Mouse (Mus musculus): ENCODE data around the gene Kcnq5. TPM values are rescaled to one million over a fixed set of nuclear protein-coding genes. Genes with fewer than 3 reads are reported as not detected.

The Kcnq5 gene
- polyA plus RNA-seq, 1 experiment from 2014 or later, result 0.95 TPM

DNA sequence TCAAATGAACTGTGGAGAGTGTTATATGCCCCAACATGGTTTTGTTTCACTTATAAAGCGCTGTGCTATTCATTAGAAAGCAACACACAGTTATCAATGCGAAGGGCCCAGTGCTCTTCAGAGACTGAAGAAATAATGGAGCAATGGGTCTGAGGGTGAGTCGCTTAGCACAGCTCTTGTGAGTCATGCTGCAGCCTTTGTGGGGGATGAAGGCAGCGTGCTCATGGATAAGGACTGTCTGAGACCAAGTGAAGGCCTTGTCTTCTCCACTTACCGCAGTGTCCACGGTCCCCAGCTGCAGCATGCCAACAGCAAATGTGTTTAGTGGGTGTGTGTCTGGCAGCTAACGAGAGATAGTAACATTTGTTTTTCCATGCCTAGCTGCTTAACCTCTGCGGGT is 503.2 kb downstream of the Kcnq5 start:
- WGBS, result 85% methylated on average over 8 of the region's 8 CpGs
- no peak for ATAC-seq (ENCODE audit: low FRiP score, low TSS enrichment)
- H3K9ac ChIP-seq (replicated peaks; ENCODE audit: low read length), result no peak overlapping the region
- no peak overlapping the region for H3K4me3 ChIP-seq (ENCODE audit: low read length)
- H3K9me3 ChIP-seq (ENCODE audit: low read length), result no peaks in the 10 kb centered on the region
- H3K4me2 ChIP-seq (replicated peaks; ENCODE audit: low read depth, low read length), result no peak overlapping the region
- no peaks in the 10 kb centered on the region for H3K36me3 ChIP-seq (ENCODE audit: insufficient read depth, low read length)
- H3K4me1 ChIP-seq (ENCODE audit: insufficient read depth, low read length), result 0 out of 2 replicates have a peak, but pooled peaks cover 3% of the 10 kb centered on the region
- no peak overlapping the region for H3K27ac ChIP-seq (ENCODE audit: low read length)
- no peaks in the 10 kb centered on the region for H3K27me3 ChIP-seq (ENCODE audit: insufficient read depth, low read length)

DNA sequence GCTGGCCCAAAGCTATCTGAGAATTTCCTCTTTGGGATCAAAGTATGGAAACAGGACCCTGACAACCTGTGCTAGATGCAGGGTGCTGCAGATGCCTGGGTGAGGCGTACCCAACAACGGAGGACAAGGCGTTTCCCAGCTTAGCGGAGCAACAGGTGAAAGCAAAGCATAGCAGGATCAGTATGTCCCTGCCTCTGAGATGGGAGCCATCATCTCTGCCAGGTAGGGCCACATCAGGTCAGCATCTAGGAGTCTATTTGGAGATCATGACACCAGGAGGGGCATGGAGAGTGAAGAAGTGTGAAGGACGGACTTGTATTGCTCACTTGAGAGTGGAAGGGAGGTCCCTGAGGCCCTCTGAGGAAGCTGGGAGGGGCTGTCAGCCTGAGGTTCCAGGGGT is 505.8 kb downstream of the Kcnq5 start:
- Histone ChIP-seq H3K36me3 (ENCODE audit: insufficient read depth, low read length) (no peaks in the 10 kb centered on the region), H3K9me3 (ENCODE audit: low read length) (no peaks in the 10 kb centered on the region), H3K4me3 (ENCODE audit: low read length) (no peak overlapping the region), H3K27me3 (ENCODE audit: insufficient read depth, low read length) (no peaks in the 10 kb centered on the region), H3K9ac (replicated peaks; ENCODE audit: low read length) (no peak overlapping the region), H3K4me2 (replicated peaks; ENCODE audit: low read depth, low read length) (no peak overlapping the region), H3K4me1 (ENCODE audit: insufficient read depth, low read length) (0 out of 2 replicates have a peak, but pooled peaks cover 3% of the 10 kb centered on the region), H3K27ac (ENCODE audit: low read length) (no peak overlapping the region)
- 84% methylated on average over 5 of the region's 5 CpGs for WGBS
- no peak for ATAC-seq (ENCODE audit: low FRiP score, low TSS enrichment)

GRCm38 (mm10) chr1:21448227-21448626 is 513.5 kb downstream of the Kcnq5 start:
- H3K27ac ChIP-seq (ENCODE audit: low read length), result no peak overlapping the region
- no peaks in the 10 kb centered on the region for H3K36me3 ChIP-seq (ENCODE audit: insufficient read depth, low read length)
- H3K27me3 ChIP-seq (ENCODE audit: insufficient read depth, low read length), result no peaks in the 10 kb centered on the region
- no peaks in the 10 kb centered on the region for H3K9me3 ChIP-seq (ENCODE audit: low read length)
- H3K4me3 ChIP-seq (ENCODE audit: low read length), result no peak overlapping the region
- 58% methylated on average over 2 of the region's 2 CpGs for WGBS
- no peak overlapping the region for H3K4me2 ChIP-seq (replicated peaks; ENCODE audit: low read depth, low read length)
- H3K4me1 ChIP-seq (ENCODE audit: insufficient read depth, low read length), result no peaks in the 10 kb centered on the region
- H3K9ac ChIP-seq (replicated peaks; ENCODE audit: low read length), result no peak overlapping the region
- no peak for ATAC-seq (ENCODE audit: low FRiP score, low TSS enrichment)

DNA sequence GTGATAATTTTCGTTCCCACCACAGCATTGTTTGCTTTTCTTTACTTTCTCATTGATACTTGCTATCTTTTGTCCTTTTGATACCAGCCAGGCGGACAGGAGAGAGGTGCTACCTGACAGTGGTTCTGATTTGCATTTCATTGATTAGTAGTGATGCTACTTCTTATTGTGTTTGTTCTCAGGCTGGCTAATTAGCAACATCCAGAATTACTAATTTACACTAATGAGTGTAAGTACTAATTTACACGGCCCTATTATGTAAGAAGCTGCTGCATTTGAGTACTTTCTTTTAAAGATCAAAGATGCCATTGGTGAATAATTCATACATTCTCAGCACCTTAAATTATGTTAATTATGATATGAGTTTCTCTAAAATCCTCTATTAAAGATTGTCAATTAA is 525.0 kb downstream of the Kcnq5 start:
- Histone ChIP-seq H3K36me3 (ENCODE audit: insufficient read depth, low read length) (no peaks in the 10 kb centered on the region), H3K27ac (ENCODE audit: low read length) (no peak overlapping the region), H3K9ac (replicated peaks; ENCODE audit: low read length) (no peak overlapping the region), H3K4me1 (ENCODE audit: insufficient read depth, low read length) (no peaks in the 10 kb centered on the region), H3K27me3 (ENCODE audit: insufficient read depth, low read length) (no peaks in the 10 kb centered on the region), H3K4me2 (replicated peaks; ENCODE audit: low read depth, low read length) (no peak overlapping the region), H3K4me3 (ENCODE audit: low read length) (no peak overlapping the region), H3K9me3 (ENCODE audit: low read length) (no peaks in the 10 kb centered on the region)
- no peak for ATAC-seq (ENCODE audit: low FRiP score, low TSS enrichment)
- 80% methylated on average over 3 of the region's 3 CpGs for WGBS

DNA sequence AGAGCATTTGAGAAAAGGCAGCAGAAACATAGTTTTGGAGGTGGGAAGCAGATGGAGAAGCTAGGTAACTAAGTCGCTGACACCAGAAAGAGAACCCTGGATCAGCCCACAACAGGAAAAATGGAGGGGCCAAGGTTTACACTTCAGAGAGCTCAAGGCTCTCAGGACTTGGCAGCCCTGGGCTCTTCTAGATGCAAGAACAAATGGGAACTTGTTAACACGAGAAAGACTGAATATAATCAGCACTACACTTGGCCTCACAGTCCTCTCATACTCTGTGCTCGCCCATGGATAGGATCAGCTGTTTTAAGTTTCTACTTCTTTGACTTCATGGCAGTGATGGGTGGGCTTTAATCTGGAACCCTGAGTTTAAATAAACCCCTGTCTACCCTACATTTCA is 526.9 kb downstream of the Kcnq5 start:
- Histone ChIP-seq H3K9me3 (ENCODE audit: low read length) (no peaks in the 10 kb centered on the region), H3K4me2 (replicated peaks; ENCODE audit: low read depth, low read length) (no peak overlapping the region), H3K4me3 (ENCODE audit: low read length) (no peak overlapping the region), H3K27ac (ENCODE audit: low read length) (no peak overlapping the region), H3K4me1 (ENCODE audit: insufficient read depth, low read length) (no peaks in the 10 kb centered on the region), H3K36me3 (ENCODE audit: insufficient read depth, low read length) (no peaks in the 10 kb centered on the region), H3K27me3 (ENCODE audit: insufficient read depth, low read length) (no peaks in the 10 kb centered on the region), H3K9ac (replicated peaks; ENCODE audit: low read length) (no peak overlapping the region)
- WGBS, result 64% methylated on average over 3 of the region's 3 CpGs
- ATAC-seq (ENCODE audit: low FRiP score, low TSS enrichment), result no peak

DNA sequence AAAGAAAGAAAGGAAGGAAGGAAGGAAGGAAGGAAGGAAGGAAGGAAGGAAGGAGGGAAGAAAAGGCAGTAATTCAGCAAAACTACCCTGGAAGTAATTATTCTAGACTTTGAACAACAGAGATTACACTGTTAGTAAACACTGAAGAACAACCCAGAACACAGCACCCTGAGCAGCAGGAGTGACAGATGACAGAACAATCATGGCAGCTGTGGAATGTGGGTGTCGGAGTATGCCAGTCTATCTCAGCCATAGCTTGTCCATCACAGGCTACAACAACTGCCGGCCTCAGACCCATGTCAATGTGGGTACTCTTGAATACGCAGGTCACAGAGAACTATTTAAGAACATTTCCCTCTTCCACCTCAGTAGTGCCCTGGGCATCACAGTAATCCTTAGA is 530.1 kb downstream of the Kcnq5 start:
- Histone ChIP-seq H3K4me1 (ENCODE audit: insufficient read depth, low read length) (no peaks in the 10 kb centered on the region), H3K27ac (ENCODE audit: low read length) (no peak overlapping the region), H3K27me3 (ENCODE audit: insufficient read depth, low read length) (no peaks in the 10 kb centered on the region), H3K9me3 (ENCODE audit: low read length) (no peaks in the 10 kb centered on the region), H3K4me3 (ENCODE audit: low read length) (no peak overlapping the region), H3K36me3 (ENCODE audit: insufficient read depth, low read length) (no peaks in the 10 kb centered on the region), H3K4me2 (replicated peaks; ENCODE audit: low read depth, low read length) (no peak overlapping the region), H3K9ac (replicated peaks; ENCODE audit: low read length) (no peak overlapping the region)
- WGBS, result 90% methylated on average over 3 of the region's 3 CpGs
- ATAC-seq (ENCODE audit: low FRiP score, low TSS enrichment), result no peak

GRCm38 (mm10) chr1:21428079-21428478 is 533.7 kb downstream of the Kcnq5 start:
- H3K4me1 ChIP-seq (ENCODE audit: insufficient read depth, low read length), result no peaks in the 10 kb centered on the region
- H3K36me3 ChIP-seq (ENCODE audit: insufficient read depth, low read length), result no peaks in the 10 kb centered on the region
- H3K9me3 ChIP-seq (ENCODE audit: low read length), result no peaks in the 10 kb centered on the region
- H3K27me3 ChIP-seq (ENCODE audit: insufficient read depth, low read length), result no peaks in the 10 kb centered on the region
- no peak overlapping the region for H3K27ac ChIP-seq (ENCODE audit: low read length)
- ATAC-seq (ENCODE audit: low FRiP score, low TSS enrichment), result no peak
- no peak overlapping the region for H3K4me2 ChIP-seq (replicated peaks; ENCODE audit: low read depth, low read length)
- H3K4me3 ChIP-seq (ENCODE audit: low read length), result no peak overlapping the region
- H3K9ac ChIP-seq (replicated peaks; ENCODE audit: low read length), result no peak overlapping the region
- 76% methylated on average over 4 of the region's 4 CpGs for WGBS

- WGBS, result 84% methylated on average over 2 of the region's 2 CpGs
- Histone ChIP-seq H3K4me2 (replicated peaks; ENCODE audit: low read depth, low read length) (no peak overlapping the region), H3K4me1 (ENCODE audit: insufficient read depth, low read length) (no peaks in the 10 kb centered on the region), H3K9ac (replicated peaks; ENCODE audit: low read length) (no peak overlapping the region), H3K4me3 (ENCODE audit: low read length) (no peak overlapping the region), H3K9me3 (ENCODE audit: low read length) (no peaks in the 10 kb centered on the region), H3K36me3 (ENCODE audit: insufficient read depth, low read length) (no peaks in the 10 kb centered on the region), H3K27me3 (ENCODE audit: insufficient read depth, low read length) (no peaks in the 10 kb centered on the region), H3K27ac (ENCODE audit: low read length) (no peak overlapping the region)
- ATAC-seq (ENCODE audit: low FRiP score, low TSS enrichment), result no peak
Observed at GRCm38 (mm10) chr1:21425654-21426053, 536.1 kb downstream of the Kcnq5 start.

DNA sequence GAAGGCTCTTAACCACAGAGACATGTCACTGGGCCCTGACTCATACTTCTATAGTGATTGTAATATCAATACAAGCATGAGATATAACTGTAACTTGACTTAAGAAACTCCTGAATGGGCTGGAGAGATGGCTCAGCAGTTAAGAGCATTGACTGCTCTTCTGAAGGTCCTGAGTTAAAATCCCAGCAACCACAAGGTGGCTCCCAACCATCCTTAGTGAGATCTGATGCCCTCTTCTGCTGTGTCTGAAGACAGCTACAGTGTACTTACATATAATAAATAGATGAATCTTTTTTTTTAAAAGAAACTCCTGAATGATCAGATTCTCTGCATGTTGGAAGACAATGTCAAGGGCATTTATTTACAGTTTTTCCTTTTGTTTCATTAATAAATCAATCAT is 542.4 kb downstream of the Kcnq5 start:
- Histone ChIP-seq H3K9me3 (ENCODE audit: low read length) (no peaks in the 10 kb centered on the region), H3K27me3 (ENCODE audit: insufficient read depth, low read length) (no peaks in the 10 kb centered on the region), H3K4me1 (ENCODE audit: insufficient read depth, low read length) (no peaks in the 10 kb centered on the region), H3K36me3 (ENCODE audit: insufficient read depth, low read length) (no peaks in the 10 kb centered on the region), H3K4me3 (ENCODE audit: low read length) (no peak overlapping the region), H3K4me2 (replicated peaks; ENCODE audit: low read depth, low read length) (no peak overlapping the region), H3K27ac (ENCODE audit: low read length) (no peak overlapping the region), H3K9ac (replicated peaks; ENCODE audit: low read length) (no peak overlapping the region)
- no peak for ATAC-seq (ENCODE audit: low FRiP score, low TSS enrichment)

GRCm38 (mm10) chr1:21412197-21412555 is 549.6 kb downstream of the Kcnq5 start:
- no peak overlapping the region for H3K9ac ChIP-seq (replicated peaks; ENCODE audit: low read length)
- H3K9me3 ChIP-seq (ENCODE audit: low read length), result no peaks in the 10 kb centered on the region
- H3K27me3 ChIP-seq (ENCODE audit: insufficient read depth, low read length), result no peaks in the 10 kb centered on the region
- H3K4me1 ChIP-seq (ENCODE audit: insufficient read depth, low read length), result no peaks in the 10 kb centered on the region
- no peak overlapping the region for H3K27ac ChIP-seq (ENCODE audit: low read length)
- no peak for ATAC-seq (ENCODE audit: low FRiP score, low TSS enrichment)
- H3K36me3 ChIP-seq (ENCODE audit: insufficient read depth, low read length), result no peaks in the 10 kb centered on the region
- WGBS, result 82% methylated on average over 2 of the region's 2 CpGs
- H3K4me2 ChIP-seq (replicated peaks; ENCODE audit: low read depth, low read length), result no peak overlapping the region
- no peak overlapping the region for H3K4me3 ChIP-seq (ENCODE audit: low read length)
